Mouse (Mus musculus): ENCODE results near the gene Brinp2.

The Brinp2 gene

GRCm38 (mm10) chr1:158356051-158356461 is at the start of gene Brinp2:
TSS of gene Brinp2 (minus strand) at chr1:158356326.
- DNase-seq (ENCODE audit: low read depth, low spot score) = peak; percentile 79

DNA sequence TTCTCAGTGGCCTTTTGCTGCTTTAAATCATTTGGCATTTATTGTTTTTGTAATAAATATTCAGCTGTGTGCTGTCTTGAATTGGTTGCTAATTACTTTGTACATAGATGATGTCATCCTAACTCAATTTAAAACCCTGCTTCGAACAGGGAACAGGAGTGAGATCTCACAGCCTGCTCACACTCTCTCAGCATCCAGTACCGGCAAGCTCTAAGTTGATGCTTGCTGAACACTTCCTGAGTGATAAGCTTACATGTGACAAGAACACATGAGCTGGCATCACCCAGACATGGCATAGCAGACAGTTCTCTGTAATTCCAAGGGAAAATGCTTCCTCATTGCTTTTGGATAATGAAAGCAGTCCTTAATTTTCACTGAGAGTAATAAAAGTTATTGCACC is 44.8 kb upstream of the Brinp2 start:
- no peak for DNase-seq (ENCODE audit: low read depth, low spot score)

DNA sequence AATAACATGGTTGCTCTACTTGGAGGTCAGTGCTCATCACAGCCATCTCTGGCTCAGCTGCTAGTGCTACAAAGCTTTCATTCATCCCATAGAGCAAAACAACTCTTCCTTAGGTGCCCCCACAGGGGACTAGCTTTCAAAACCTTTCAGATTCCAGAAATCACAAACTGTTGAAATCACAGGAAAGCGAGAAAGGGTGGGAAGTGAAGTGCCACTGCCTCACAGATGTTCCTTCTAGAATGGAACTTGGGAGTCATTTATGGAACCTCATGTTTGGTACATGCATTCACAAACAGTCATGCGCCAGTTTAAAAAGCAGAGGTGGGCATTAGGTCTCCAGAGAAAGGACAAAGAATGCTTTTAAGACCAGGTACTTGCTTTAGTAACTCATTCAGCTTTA is 40.9 kb upstream of the Brinp2 start:
- DNase-seq (ENCODE audit: low read depth, low spot score) = no peak

GRCm38 (mm10) chr1:158390693-158391092 is 34.6 kb upstream of the Brinp2 start:
- DNase-seq (ENCODE audit: low read depth, low spot score) = no peak

DNA sequence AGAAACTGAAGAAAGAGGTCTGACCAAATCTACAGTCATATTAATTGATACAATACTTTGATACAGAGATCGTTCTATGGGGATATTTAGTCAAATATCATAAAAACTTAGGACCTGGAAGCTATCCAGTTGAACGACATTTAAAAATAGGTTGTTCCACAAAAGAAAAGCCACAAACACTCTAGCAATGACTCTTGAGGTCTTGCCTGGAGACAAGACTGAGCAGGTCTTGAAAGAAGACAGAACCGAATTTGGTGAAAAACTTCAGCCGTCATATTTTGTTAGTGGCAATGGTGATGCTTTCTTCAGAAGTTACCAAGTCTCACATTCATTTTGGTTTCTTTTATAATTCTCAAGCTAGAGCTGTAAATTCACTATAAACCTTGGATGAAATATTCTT is 32.9 kb upstream of the Brinp2 start:
- no peak for DNase-seq (ENCODE audit: low read depth, low spot score)

DNA sequence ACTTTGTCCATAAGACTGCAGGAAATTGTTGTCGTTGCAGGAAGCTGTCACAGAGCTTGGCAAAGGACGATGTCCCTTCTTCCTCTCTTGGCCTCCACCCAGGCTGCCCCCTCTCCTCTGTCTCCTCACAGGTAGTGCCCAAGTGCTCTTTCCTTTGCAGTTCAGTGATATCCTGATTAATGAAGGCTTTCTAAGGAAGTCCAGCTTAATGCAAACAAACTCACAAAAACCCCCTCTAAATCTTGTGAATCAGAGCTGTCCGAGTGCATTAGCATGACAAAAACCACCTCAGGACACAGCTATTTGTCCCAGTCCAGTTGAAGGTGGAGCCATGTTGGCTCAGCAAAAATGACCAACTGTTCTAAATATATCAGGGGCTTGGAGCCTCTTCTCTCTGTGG is 30.7 kb upstream of the Brinp2 start:
- DNase-seq (ENCODE audit: low read depth, low spot score) = no peak

GRCm38 (mm10) chr1:158385311-158385710 is 29.2 kb upstream of the Brinp2 start:
- DNase-seq (ENCODE audit: low read depth, low spot score) = no peak

DNA sequence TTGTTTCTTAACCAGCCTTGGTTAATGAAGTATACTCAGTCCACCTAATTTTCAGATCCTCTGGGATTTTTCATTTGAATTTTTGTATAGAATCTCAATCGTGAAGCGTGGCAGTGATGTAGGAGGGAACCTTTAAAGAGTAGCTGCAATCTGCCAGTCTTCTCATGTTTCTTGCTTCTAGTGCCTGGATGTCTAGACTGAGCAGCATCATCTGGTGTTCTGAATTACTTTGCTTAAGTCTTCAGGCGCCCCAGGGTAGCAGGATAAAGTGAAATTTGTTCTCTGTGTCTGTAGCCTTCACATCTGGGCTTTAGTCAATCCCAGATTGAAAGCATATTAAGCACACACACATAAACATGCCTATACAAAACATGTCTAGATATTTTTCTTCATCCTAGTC is 27.1 kb upstream of the Brinp2 start:
- DNase-seq (ENCODE audit: low read depth, low spot score) = no peak

DNA sequence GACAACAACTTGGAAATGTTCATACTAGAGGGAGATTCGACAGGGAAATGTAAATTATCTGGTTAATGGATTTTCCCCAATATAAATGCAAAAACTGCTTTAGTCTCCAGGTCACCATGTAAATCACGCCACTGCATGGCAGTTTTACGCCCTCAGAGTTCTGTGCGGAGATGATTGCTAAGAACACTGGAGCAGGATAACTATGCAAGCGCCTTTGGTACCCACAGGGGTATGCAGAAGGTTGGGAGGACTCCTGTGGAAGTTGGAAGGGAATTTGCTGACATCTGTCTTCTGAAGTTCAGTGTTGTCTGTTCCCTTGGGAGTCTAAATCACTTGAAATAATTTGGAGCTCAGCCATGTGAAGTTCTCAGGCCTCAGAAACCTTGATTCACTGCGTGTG is 26.2 kb upstream of the Brinp2 start:
- no peak for DNase-seq (ENCODE audit: low read depth, low spot score)

DNA sequence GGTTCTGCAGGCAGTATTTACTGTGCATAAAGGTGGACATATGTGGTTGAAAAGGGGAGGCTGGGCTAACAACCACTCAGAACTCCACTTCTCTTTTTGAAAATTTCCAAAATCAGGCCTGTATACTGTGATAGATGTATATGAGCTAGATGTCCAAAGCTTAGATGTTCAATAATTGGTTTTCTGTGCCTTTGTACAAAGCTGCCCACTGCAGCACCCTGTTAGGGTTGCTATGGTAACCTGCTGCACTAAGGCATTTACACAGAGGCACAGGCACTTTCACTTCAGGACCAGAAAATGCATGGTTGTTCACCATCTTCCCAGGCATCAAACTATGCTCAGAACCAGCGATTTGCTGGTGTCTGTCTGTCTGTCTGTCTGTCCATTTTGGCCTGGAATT is 8.3 kb upstream of the Brinp2 start:
- no peak for DNase-seq (ENCODE audit: low read depth, low spot score)

DNA sequence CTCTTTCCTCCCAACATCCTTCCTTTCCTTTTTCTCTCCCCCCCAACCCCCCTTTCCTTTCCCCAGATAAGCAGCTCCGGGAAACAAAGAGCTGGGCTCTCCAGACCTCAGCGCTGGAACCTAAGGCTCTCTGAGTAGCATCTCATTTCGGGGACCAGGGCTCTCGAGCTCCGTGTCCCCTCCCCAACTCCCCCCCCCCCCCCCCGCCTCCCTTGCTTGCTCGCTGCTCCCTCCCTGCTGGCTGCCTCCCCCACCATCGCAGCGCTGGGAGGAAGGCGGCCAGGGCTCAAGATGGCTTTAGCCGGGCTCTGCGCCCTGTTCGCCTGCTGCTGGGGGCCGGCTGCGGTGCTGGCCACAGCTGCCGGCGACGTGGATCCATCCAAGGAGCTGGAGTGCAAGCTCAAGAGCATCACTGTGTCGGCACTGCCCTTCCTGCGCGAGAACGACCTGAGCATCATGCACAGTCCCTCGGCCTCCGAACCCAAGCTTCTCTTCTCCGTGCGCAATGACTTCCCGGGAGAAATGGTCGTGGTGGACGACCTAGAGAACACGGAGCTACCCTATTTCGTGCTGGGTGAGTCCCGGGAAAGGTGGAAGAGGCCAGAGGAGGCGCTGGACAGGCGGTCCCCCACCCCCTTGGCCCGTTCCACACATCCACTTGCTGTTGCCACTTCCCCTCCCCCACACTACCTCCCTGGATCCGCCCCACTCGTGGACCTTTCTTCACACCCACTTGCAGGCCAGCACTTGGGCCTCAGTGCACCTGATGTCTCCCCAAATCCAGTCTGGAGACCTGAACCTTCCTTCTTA is 6.4 kb upstream of the Brinp2 start:
- peak; percentile 21 for DNase-seq (ENCODE audit: low read depth, low spot score)

- no peak for DNase-seq (ENCODE audit: low read depth, low spot score)
These were observed 5.8 kb upstream of the Brinp2 start, which contains the start of gene Astn1 for GRCm38 (mm10) chr1:158361964-158362291. TSS of gene Astn1 (plus strand) at chr1:158362273.

- DNase-seq (ENCODE audit: low read depth, low spot score) = no peak
These were observed 712 bp downstream of the Brinp2 start for GRCm38 (mm10) chr1:158355177-158356050.

GRCm38 (mm10) chr1:158353656-158354371 is 2.3 kb downstream of the Brinp2 start:
- DNase-seq (ENCODE audit: low read depth, low spot score) = no peak

GRCm38 (mm10) chr1:158343243-158343714 is 12.8 kb downstream of the Brinp2 start:
- peak; percentile 24 for DNase-seq (ENCODE audit: low read depth, low spot score)

GRCm38 (mm10) chr1:158328839-158329238 is 27.3 kb downstream of the Brinp2 start:
- DNase-seq (ENCODE audit: low read depth, low spot score) = no peak

GRCm38 (mm10) chr1:158328126-158328525 is 28.0 kb downstream of the Brinp2 start:
- no peak for DNase-seq (ENCODE audit: low read depth, low spot score)

- no peak for DNase-seq (ENCODE audit: low read depth, low spot score)
These were observed 32.8 kb downstream of the Brinp2 start for GRCm38 (mm10) chr1:158323325-158323724.

- DNase-seq (ENCODE audit: low read depth, low spot score) = no peak
These were observed 45.5 kb downstream of the Brinp2 start for GRCm38 (mm10) chr1:158310426-158311156.

GRCm38 (mm10) chr1:158297042-158297441 is 59.1 kb downstream of the Brinp2 start:
- no peak for DNase-seq (ENCODE audit: low read depth, low spot score)

DNA sequence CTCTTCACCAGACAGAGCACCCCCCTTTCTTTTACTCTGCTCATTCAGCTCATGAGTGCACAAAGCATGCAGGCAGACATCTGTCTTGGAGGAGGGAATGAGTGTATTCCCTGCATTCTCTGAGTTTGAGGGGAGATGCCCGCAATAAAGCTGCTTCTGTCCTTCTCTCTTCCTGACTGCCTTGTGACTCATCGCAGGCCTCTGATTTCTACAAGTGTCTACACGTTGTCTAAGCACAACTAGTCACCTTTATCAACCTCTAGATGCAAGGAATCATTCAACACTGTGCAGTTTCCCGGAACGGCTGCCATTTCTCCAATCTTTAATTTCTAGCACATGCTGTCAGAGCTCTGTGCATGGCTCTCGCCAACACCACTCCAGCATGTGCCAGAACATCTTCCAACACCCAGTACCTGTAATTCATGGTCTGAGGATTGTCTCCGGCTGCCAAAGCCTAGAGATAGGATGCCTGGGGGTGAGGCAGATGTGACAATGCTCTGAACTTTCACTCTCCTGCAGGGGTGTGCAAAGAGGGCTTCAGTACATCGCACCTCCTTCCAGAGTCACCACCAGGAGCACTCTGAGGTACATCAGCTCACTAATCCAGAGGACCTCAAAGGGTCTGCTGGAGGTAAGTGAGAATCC is 59.7 kb downstream of the Brinp2 start:
- DNase-seq (ENCODE audit: low read depth, low spot score) = no peak
